Mouse (Mus musculus) midbrain, embryonic 14.5 days (tissue): Measurements from ENCODE around the gene Prrc2c. TPM values are rescaled to one million over a fixed set of nuclear protein-coding genes. Genes with fewer than 3 reads are reported as not detected.

Experiments
- ATAC-seq: fragments of 200-750 bp; cut with Nextera tagmentation; 2 replicates; pipeline ENCODE4 v1.8.0; 2017; ENCODE audit warnings: moderate number of reproducible peaks, moderate library complexity; ENCODE audit not compliant: low FRiP score, low TSS enrichment
- DNase-seq: peaks from one replicate; pipeline ENCODE4 v3.0.0-alpha.2; 2015
- H3K27ac ChIP-seq: fragments of 300-500 bp; sonication (generic); replicated peaks from 2 replicates; pipeline ENCODE4 v1.5.1; 2014; ENCODE audit warnings: mild to moderate bottlenecking, low read depth, low read length, moderate library complexity
- H3K27me3 ChIP-seq: fragments of 300-500 bp; sonication (generic); 2 replicates; pipeline ENCODE4 v1.6.1; 2014; ENCODE audit warnings: low read length, control low read depth, mixed read lengths; ENCODE audit not compliant: control insufficient read depth, insufficient read depth
- H3K36me3 ChIP-seq: fragments of 300-500 bp; sonication (generic); 2 replicates; pipeline ENCODE4 v1.6.1; 2014; ENCODE audit warnings: low read length, control low read depth; ENCODE audit not compliant: control insufficient read depth, insufficient read depth
- H3K4me1 ChIP-seq: fragments of 300-500 bp; sonication (generic); 2 replicates; pipeline ENCODE4 v1.6.1; 2014; ENCODE audit warnings: mild to moderate bottlenecking, antibody characterized with exemption, low read length, control low read depth; ENCODE audit not compliant: control insufficient read depth, insufficient read depth
- H3K4me2 ChIP-seq: fragments of 300-500 bp; sonication (generic); 2 replicates; pipeline ENCODE4 v1.6.1; 2014; ENCODE audit warnings: mild to moderate bottlenecking, low read length, moderate library complexity
- H3K4me3 ChIP-seq: fragments of 300-500 bp; sonication (generic); replicated peaks from 2 replicates; pipeline ENCODE4 v1.5.1; 2014; ENCODE audit warnings: low read depth, low read length
- H3K9ac ChIP-seq: fragments of 300-500 bp; sonication (generic); replicated peaks from 2 replicates; pipeline ENCODE4 v1.6.1; 2014; ENCODE audit warnings: mild to moderate bottlenecking, low read length, moderate library complexity
- H3K9me3 ChIP-seq: fragments of 300-500 bp; sonication (generic); 2 replicates; pipeline ENCODE4 v1.6.1; 2016; ENCODE audit warnings: low read length, control low read depth, mixed read lengths; ENCODE audit not compliant: control insufficient read depth
- WGBS: fragments of 180-500 bp; shearing (Covaris S2); extraction: QIAGEN DNeasy Blood & Tissue Kit; methylation state at CpG from one replicate; pipeline ENCODE4 v1.1.7; 2014; 5-methylcytosine and 5-hydroxymethylcytosine counted together
- polyA plus RNA-seq: library from polyadenylated mRNA; unstranded; fragments of >200 nt; fragmentation: Nextera tagmentation; extraction: Ambion mirVana; gene quantifications from 2 replicates; pipeline ENCODE4 v1.2.1, GENCODE M21; 2014

The Prrc2c gene
- polyA plus RNA-seq, 1 experiment from 2014 or later = 165 TPM

DNA sequence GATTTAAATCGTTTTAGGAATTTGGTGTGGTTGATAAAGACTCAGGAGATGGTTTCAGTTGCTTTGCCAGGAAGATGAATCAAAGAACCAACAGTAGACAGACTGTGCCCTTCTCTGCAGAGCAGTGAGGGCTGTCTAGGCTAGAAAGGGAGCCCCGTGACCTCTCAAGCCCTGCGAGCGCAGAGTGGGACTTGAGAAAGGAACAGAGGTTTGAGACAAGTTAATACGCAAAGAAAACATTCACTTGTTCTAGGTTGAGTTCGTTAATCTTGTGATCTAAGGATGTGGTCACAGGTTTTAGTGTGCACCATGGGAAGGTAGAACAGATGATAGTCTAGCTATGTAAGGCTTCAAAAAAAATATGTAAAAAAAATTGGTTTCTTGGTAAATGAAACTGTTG lies 12.4 kb downstream of the Prrc2c start:
- Histone ChIP-seq H3K36me3 (peaks cover 2% of the 10 kb centered on the region; the same call in 1 of the 2 replicates), H3K9me3 (no peaks in the 10 kb centered on the region), H3K27ac (no peak overlapping the region), H3K4me2 (no peak overlapping the region), H3K9ac (no peak overlapping the region), H3K4me1 (0 out of 2 replicates have a peak, but pooled peaks cover 3% of the 10 kb centered on the region), H3K4me3 (no peak overlapping the region), H3K27me3 (no peaks in the 10 kb centered on the region)
- DNase-seq = no peak
- ATAC-seq = no peak
- WGBS = 92% methylated on average over 6 of the region's 6 CpGs

DNA sequence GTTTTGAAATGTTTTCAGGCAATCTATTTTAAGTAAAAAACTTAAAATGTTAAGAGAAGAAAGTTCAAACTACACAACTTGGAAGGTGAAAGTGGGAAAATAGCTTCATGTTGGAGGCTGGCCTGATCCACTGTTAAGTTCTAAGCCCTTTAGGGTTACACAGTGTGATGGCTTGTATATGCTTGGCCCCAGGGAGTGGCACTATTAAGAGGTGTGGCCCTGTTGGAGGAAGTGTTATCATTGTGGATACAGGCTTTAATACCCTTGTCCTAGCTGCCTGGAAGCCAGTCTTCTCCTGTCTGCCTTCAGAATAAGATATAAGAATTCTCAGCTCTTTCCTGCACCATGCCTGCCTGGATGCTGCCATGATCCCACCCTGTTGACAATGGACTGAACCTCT lies 16.7 kb downstream of the Prrc2c start:
- Histone ChIP-seq H3K27me3 (no peaks in the 10 kb centered on the region), H3K9me3 (no peaks in the 10 kb centered on the region), H3K36me3 (peaks cover 35% of the 10 kb centered on the region), H3K4me2 (no peak overlapping the region), H3K4me3 (no peak overlapping the region), H3K27ac (no peak overlapping the region), H3K9ac (no peak overlapping the region), H3K4me1 (no peaks in the 10 kb centered on the region)
- ATAC-seq (no peak), DNase-seq (no peak)

DNA sequence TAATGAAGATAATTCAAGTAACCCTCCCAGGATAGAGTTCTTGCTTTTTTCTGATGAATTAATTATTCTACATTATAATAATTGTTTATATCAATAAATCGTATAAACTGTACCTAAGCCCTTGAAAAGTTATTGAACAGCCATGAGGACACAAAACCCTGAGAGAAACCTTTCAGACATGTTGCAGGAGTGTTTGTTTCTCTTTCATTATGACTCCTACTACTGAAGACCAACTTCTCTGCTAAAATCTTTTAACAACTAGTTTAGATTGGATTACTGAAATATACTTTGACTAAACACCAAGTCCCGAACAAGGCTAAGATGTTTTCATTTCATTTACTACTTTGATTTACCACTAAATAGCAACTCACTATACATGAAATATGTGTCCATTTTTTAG lies 19.7 kb downstream of the Prrc2c start:
- Histone ChIP-seq H3K27ac (no peak overlapping the region), H3K4me1 (no peaks in the 10 kb centered on the region), H3K27me3 (no peaks in the 10 kb centered on the region), H3K36me3 (peaks cover 62% of the 10 kb centered on the region), H3K4me3 (no peak overlapping the region), H3K9me3 (no peaks in the 10 kb centered on the region), H3K4me2 (no peak overlapping the region), H3K9ac (no peak overlapping the region)
- ATAC-seq (no peak), DNase-seq (no peak)
- 91% methylated on average over 2 of the region's 2 CpGs for WGBS

DNA sequence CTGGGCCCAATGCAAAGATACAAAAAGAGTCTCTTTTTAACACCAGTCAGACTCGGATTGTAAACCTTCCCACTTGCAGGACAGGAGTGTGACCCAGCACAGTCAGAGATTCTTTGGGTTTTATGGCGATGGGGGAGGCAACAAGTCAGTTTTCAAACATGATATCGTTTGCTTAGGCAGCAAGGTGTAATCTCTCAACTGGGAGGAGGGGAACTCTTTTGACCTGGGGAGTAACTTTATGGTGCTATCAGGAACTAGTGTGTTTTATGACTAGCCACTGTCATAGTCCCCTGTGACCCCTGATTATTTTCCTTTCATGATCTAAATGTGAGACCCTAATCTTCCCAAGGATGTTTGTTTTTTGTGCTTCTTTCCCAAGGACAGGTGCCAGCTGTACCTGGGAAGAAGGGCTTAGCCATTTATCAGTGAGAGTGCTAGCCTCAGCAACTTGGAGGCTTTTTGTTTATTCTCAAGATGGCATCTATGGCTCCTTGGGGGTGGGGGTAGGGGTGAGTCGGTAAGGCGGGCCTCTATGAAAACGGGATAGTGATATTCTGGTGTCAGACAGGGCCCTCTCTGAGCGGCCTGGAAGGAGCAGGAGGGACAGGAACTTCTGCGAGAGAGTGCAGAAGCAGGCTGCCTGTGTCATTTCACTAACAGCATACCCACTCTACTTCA lies 39.8 kb downstream of the Prrc2c start:
- Histone ChIP-seq H3K27ac (no peak overlapping the region), H3K4me2 (no peak overlapping the region), H3K4me1 (no peaks in the 10 kb centered on the region), H3K4me3 (no peak overlapping the region), H3K27me3 (no peaks in the 10 kb centered on the region), H3K9me3 (no peaks in the 10 kb centered on the region), H3K9ac (no peak overlapping the region), H3K36me3 (peaks cover 80% of the 10 kb centered on the region)
- WGBS = 90% methylated on average over 8 of the region's 8 CpGs
- DNase-seq = no peak
- no peak for ATAC-seq

DNA sequence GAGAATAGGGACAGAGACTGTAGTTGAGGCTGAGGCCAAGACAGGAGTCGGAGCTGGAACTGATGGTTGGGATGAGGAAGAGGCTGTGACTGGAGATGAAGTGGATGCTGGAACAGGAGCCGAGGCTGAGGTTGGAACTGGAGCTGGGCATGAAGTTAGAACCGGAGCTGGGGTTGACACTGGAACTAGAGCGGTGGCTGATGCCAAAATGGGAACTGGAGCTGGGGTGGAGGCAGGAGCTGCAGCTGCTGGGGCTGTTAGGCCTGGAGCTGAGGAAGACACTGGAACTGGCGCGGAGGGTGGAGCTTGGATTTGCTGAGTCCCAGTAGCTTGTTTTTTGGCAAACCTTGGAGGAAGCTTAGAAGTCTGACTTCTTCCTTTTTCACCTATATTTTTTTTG lies 42.5 kb downstream of the Prrc2c start:
- H3K27ac ChIP-seq = no peak overlapping the region
- no peaks in the 10 kb centered on the region for H3K27me3 ChIP-seq
- H3K4me3 ChIP-seq = no peak overlapping the region
- DNase-seq = no peak
- no peak overlapping the region for H3K9ac ChIP-seq
- H3K9me3 ChIP-seq = no peaks in the 10 kb centered on the region
- ATAC-seq = no peak
- no peaks in the 10 kb centered on the region for H3K4me1 ChIP-seq
- peaks cover 82% of the 10 kb centered on the region for H3K36me3 ChIP-seq
- no peak overlapping the region for H3K4me2 ChIP-seq
- 96% methylated on average over 6 of the region's 6 CpGs for WGBS

DNA sequence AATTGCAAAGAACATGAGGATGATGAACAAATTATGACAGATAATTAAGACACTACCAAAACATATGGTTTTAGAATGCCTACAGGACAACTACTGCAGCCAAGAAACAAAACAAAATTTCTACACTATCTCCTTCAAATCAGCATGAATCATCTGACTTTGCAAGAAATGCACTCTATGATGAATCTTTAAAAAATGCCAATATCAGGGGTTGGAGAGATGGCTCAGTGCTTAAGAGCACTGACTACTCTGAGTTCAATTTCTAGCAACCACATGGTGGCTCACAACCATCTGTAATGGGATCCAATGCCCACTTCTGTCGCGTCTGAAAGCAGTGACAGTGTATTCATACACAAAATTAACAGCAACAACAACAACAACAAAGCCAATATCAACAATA lies 46.6 kb downstream of the Prrc2c start:
- Histone ChIP-seq H3K4me1 (no peaks in the 10 kb centered on the region), H3K27ac (no peak overlapping the region), H3K27me3 (no peaks in the 10 kb centered on the region), H3K4me2 (no peak overlapping the region), H3K9ac (no peak overlapping the region), H3K4me3 (no peak overlapping the region), H3K9me3 (no peaks in the 10 kb centered on the region), H3K36me3 (peaks cover 89% of the 10 kb centered on the region)
- no peak for ATAC-seq
- 92% methylated on average over 2 of the region's 2 CpGs for WGBS
- no peak for DNase-seq

DNA sequence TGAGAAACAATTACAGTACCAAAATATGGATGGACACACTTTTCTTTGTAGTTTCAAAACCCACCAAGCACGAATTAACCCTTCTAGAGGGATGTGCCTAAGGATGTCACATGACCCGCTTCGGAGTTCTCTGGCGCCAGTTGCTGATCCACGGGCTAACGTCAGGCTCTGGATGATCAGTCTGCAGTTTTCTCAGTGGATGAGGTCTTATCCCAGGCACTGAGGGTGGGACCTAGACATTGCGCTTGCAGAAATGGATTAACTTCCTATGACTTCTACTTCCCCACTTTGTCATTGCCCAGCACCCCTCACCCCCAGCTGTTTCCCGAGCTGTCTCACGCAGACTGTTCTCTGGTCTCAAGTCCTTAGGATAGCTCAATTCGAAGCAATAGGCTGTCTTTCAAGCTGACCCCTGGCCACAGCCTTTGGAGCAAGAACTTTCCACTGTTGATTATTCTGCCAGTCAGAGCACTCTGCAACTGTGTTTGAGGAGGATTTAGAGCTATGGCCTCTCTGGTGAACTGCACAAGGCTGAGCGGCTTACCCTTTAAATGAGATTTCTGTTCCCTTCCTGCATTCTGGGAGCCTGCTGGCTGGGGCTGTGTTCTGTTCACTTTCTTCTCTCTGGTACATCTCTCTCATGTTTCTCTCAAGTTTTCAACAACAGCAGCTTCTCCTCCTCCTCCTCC lies 74.7 kb downstream of the Prrc2c start:
- Histone ChIP-seq H3K36me3 (peaks cover 12% of the 10 kb centered on the region), H3K4me3 (0 out of 2 replicates have a peak overlapping the region, but pooled peaks have one; percentile 15), H3K27ac (no peak overlapping the region), H3K4me2 (peak overlapping the region; percentile 53), H3K27me3 (no peaks in the 10 kb centered on the region), H3K9me3 (no peaks in the 10 kb centered on the region), H3K9ac (peak overlapping the region; percentile 42; the same call in 1 of the 2 replicates), H3K4me1 (0 out of 2 replicates have a peak, but pooled peaks cover 3% of the 10 kb centered on the region)
- WGBS = 2% methylated on average over 11 of the region's 11 CpGs
- peak; percentile 85 for ATAC-seq
- peak; percentile 60 for DNase-seq

DNA sequence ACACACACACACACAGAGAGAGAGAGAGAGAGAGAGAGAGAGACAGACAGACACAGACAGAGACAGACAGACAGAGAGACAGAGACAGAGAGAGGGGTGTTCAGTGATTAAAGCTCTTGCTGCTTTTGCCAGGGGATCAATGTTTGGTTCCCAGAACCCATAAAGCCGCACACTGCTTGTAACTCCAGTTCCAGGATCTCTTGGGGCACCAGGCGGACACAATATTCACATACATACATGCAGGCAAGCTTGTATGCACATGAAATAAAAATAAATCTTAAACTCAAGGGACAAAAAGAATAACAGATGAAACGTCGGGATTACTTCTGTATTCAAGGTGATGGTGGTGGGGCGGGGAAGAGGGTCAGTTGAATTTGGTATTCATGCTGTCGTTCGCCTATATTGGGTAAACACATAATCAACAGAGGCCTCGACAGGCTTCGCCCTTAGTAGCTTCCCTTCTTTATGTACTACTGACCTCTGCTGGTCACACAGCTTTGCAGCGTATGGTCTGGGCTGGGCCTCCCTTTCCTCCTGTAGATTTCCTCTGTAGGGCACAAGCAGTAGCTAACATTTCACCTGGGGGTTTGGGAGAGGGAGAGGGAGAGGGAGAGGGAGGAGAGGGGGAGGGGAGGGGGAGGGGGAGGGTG lies 75.4 kb downstream of the Prrc2c start:
- peak overlapping the region; percentile 31; the same call in 1 of the 2 replicates for H3K9ac ChIP-seq
- H3K4me3 ChIP-seq = no peak overlapping the region
- 11% methylated on average over 10 of the region's 10 CpGs for WGBS
- peak; percentile 93 for DNase-seq
- H3K27me3 ChIP-seq = no peaks in the 10 kb centered on the region
- no peak overlapping the region for H3K27ac ChIP-seq
- H3K36me3 ChIP-seq = peaks cover 6% of the 10 kb centered on the region
- 0 out of 2 replicates have a peak, but pooled peaks cover 3% of the 10 kb centered on the region for H3K4me1 ChIP-seq
- H3K9me3 ChIP-seq = no peaks in the 10 kb centered on the region
- peak; percentile 96 for ATAC-seq
- peak overlapping the region; percentile 53 for H3K4me2 ChIP-seq
